Mouse (Mus musculus) neural tube, embryonic 14.5 days (tissue): Measurements from ENCODE around the gene Lrrtm4. TPM values are rescaled to one million over a fixed set of nuclear protein-coding genes. Genes with fewer than 3 reads are reported as not detected.

Experiments
- ATAC-seq: fragments of 200-750 bp; cut with Nextera tagmentation; 2 replicates; pipeline ENCODE4 v1.8.0; 2017; ENCODE audit warnings: low read depth, mild to moderate bottlenecking, moderate TSS enrichment, moderate library complexity
- H3K27ac ChIP-seq: fragments of 300-500 bp; sonication (generic); 2 replicates; pipeline ENCODE4 v1.5.1; 2014; ENCODE audit warnings: low read depth, mild to moderate bottlenecking, control low read depth, low read length, moderate library complexity, mixed read lengths
- H3K27me3 ChIP-seq: fragments of 300-500 bp; sonication (generic); 2 replicates; pipeline ENCODE4 v1.6.1; 2014; ENCODE audit warnings: low read length; ENCODE audit not compliant: control insufficient read depth, insufficient read depth
- H3K36me3 ChIP-seq: fragments of 300-500 bp; sonication (generic); 2 replicates; pipeline ENCODE4 v1.6.1; 2014; ENCODE audit warnings: low read length, mixed read lengths; ENCODE audit not compliant: control insufficient read depth, insufficient read depth
- H3K4me1 ChIP-seq: fragments of 300-500 bp; sonication (generic); 2 replicates; pipeline ENCODE4 v1.6.1; 2014; ENCODE audit warnings: low read length; ENCODE audit not compliant: control insufficient read depth, insufficient read depth
- H3K4me2 ChIP-seq: fragments of 300-500 bp; sonication (generic); 2 replicates; pipeline ENCODE4 v1.6.1; 2014; ENCODE audit warnings: mild to moderate bottlenecking, low read depth, low read length, control low read depth
- H3K4me3 ChIP-seq: fragments of 300-500 bp; sonication (generic); 2 replicates; pipeline ENCODE4 v1.5.1; 2014; ENCODE audit warnings: low read depth, low read length, control low read depth, mixed read lengths
- H3K9ac ChIP-seq: fragments of 300-500 bp; sonication (generic); replicated peaks from 2 replicates; pipeline ENCODE4 v1.6.1; 2014; ENCODE audit warnings: low read depth, mild to moderate bottlenecking, control low read depth, low read length, mixed read lengths
- H3K9me3 ChIP-seq: fragments of 300-500 bp; sonication (generic); 2 replicates; pipeline ENCODE4 v1.6.1; 2016; ENCODE audit warnings: low read length; ENCODE audit not compliant: control insufficient read depth
- WGBS: fragments of 180-500 bp; shearing (Covaris S2); extraction: QIAGEN DNeasy Blood & Tissue Kit; methylation state at CpG from one replicate; pipeline ENCODE4 v1.1.7; 2014; 5-methylcytosine and 5-hydroxymethylcytosine counted together
- polyA plus RNA-seq: library from polyadenylated mRNA; unstranded; fragments of >200 nt; fragmentation: Nextera tagmentation; extraction: Ambion mirVana; gene quantifications from 2 replicates; pipeline ENCODE4 v1.2.1, GENCODE M21; 2014

Lrrtm4 gene
- polyA plus RNA-seq, 1 experiment from 2014 or later, result 24.3 TPM

- Histone ChIP-seq H3K27me3 (no peaks in the 10 kb centered on the region), H3K4me3 (no peak overlapping the region), H3K27ac (no peak overlapping the region), H3K4me1 (no peaks in the 10 kb centered on the region), H3K9me3 (no peaks in the 10 kb centered on the region), H3K4me2 (no peak overlapping the region), H3K9ac (no peak overlapping the region), H3K36me3 (no peaks in the 10 kb centered on the region)
- no peak for ATAC-seq
- WGBS, result 82% methylated on average over 4 of the region's 4 CpGs
Measured at GRCm38 (mm10) chr6:80263972-80264371, 245.3 kb downstream of the Lrrtm4 start.

GRCm38 (mm10) chr6:80264584-80264983, 245.9 kb downstream of the Lrrtm4 start:
- no peak overlapping the region for H3K4me3 ChIP-seq
- ATAC-seq, result no peak
- no peak overlapping the region for H3K9ac ChIP-seq
- no peaks in the 10 kb centered on the region for H3K36me3 ChIP-seq
- H3K9me3 ChIP-seq, result no peaks in the 10 kb centered on the region
- no peak overlapping the region for H3K27ac ChIP-seq
- no peaks in the 10 kb centered on the region for H3K4me1 ChIP-seq
- H3K27me3 ChIP-seq, result no peaks in the 10 kb centered on the region
- no peak overlapping the region for H3K4me2 ChIP-seq

- no peaks in the 10 kb centered on the region for H3K4me1 ChIP-seq
- H3K4me2 ChIP-seq, result no peak overlapping the region
- H3K4me3 ChIP-seq, result no peak overlapping the region
- H3K27me3 ChIP-seq, result no peaks in the 10 kb centered on the region
- H3K9ac ChIP-seq, result no peak overlapping the region
- no peaks in the 10 kb centered on the region for H3K36me3 ChIP-seq
- WGBS, result 82% methylated on average over 3 of the region's 3 CpGs
- H3K27ac ChIP-seq, result no peak overlapping the region
- ATAC-seq, result no peak
- H3K9me3 ChIP-seq, result no peaks in the 10 kb centered on the region
Measured at GRCm38 (mm10) chr6:80265746-80266145, 247.1 kb downstream of the Lrrtm4 start.

- no peaks in the 10 kb centered on the region for H3K4me1 ChIP-seq
- no peak overlapping the region for H3K4me2 ChIP-seq
- WGBS, result 98% methylated on average over 1 of the region's 1 CpGs
- H3K36me3 ChIP-seq, result no peaks in the 10 kb centered on the region
- no peaks in the 10 kb centered on the region for H3K27me3 ChIP-seq
- H3K4me3 ChIP-seq, result no peak overlapping the region
- H3K9ac ChIP-seq, result no peak overlapping the region
- no peak overlapping the region for H3K27ac ChIP-seq
- H3K9me3 ChIP-seq, result no peaks in the 10 kb centered on the region
- no peak for ATAC-seq
Measured at GRCm38 (mm10) chr6:80286968-80287367, 268.3 kb downstream of the Lrrtm4 start.

DNA sequence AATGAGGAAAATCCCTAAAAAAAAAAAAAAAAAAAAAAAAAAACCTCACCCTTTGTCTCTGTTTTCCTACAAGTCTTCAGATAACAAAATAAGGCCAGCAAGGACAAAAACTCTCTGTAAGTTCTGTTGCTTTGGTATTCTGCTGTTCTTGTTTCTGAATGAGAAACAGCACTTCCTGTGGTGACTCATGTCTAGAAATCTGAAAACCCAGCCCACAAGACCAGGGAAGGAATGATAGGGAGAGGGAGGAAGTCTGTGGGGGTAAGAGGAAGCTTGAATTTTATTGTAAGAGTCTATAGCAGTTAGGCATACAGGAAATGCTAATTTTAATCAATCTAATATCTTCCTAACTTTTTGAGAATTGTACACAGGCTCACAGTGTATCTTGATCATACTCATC, 283.2 kb downstream of the Lrrtm4 start:
- Histone ChIP-seq H3K27ac (no peak overlapping the region), H3K4me1 (no peaks in the 10 kb centered on the region)
- no peak for ATAC-seq

GRCm38 (mm10) chr6:80303568-80303967, 284.9 kb downstream of the Lrrtm4 start:
- no peak overlapping the region for H3K27ac ChIP-seq
- WGBS, result 97% methylated on average over 1 of the region's 1 CpGs
- no peaks in the 10 kb centered on the region for H3K4me1 ChIP-seq
- no peaks in the 10 kb centered on the region for H3K9me3 ChIP-seq
- no peak overlapping the region for H3K4me2 ChIP-seq
- no peaks in the 10 kb centered on the region for H3K36me3 ChIP-seq
- no peak overlapping the region for H3K9ac ChIP-seq
- no peak overlapping the region for H3K4me3 ChIP-seq
- ATAC-seq, result no peak
- no peaks in the 10 kb centered on the region for H3K27me3 ChIP-seq

More for the DNA sequence above, 283.2 kb downstream of the Lrrtm4 start:
- no peak overlapping the region for H3K4me3 ChIP-seq
- no peaks in the 10 kb centered on the region for H3K9me3 ChIP-seq
- H3K4me2 ChIP-seq, result no peak overlapping the region
- no peaks in the 10 kb centered on the region for H3K27me3 ChIP-seq
- H3K9ac ChIP-seq, result no peak overlapping the region
- no peaks in the 10 kb centered on the region for H3K36me3 ChIP-seq

DNA sequence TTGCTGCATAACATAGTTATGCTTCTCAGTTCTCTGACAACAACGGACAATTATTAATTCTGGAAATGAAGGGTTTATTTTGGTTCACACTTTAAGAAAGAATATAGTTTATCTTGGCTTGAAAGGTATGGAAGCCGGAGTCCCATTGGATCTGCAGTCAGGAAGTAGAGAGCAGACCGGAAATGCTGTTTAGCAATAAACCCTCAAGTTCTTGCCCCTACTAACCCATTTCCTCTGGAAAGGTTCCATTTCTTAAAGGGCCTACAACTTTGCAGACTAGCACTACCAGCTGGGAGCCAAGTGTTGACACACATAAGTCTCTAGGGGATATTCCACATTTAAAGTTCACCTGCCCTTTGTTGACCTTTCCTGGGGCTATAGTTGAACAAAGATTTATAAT, 309.7 kb downstream of the Lrrtm4 start:
- WGBS, result 85% methylated on average over 3 of the region's 3 CpGs
- ATAC-seq, result no peak
- Histone ChIP-seq H3K27ac (no peak overlapping the region), H3K4me3 (no peak overlapping the region), H3K4me1 (no peaks in the 10 kb centered on the region), H3K4me2 (no peak overlapping the region), H3K27me3 (no peaks in the 10 kb centered on the region), H3K36me3 (no peaks in the 10 kb centered on the region), H3K9me3 (no peaks in the 10 kb centered on the region), H3K9ac (no peak overlapping the region)

- Histone ChIP-seq H3K4me2 (no peak overlapping the region), H3K4me1 (no peaks in the 10 kb centered on the region), H3K9ac (no peak overlapping the region), H3K9me3 (no peaks in the 10 kb centered on the region), H3K4me3 (no peak overlapping the region), H3K27ac (no peak overlapping the region), H3K36me3 (no peaks in the 10 kb centered on the region), H3K27me3 (no peaks in the 10 kb centered on the region)
- no peak for ATAC-seq
- WGBS, result 82% methylated on average over 3 of the region's 3 CpGs
Measured at GRCm38 (mm10) chr6:80331751-80332150, 313.1 kb downstream of the Lrrtm4 start.

GRCm38 (mm10) chr6:80352307-80352706, 333.6 kb downstream of the Lrrtm4 start:
- Histone ChIP-seq H3K27ac (no peak overlapping the region), H3K36me3 (no peaks in the 10 kb centered on the region), H3K4me3 (no peak overlapping the region), H3K9ac (no peak overlapping the region), H3K4me1 (no peaks in the 10 kb centered on the region), H3K27me3 (no peaks in the 10 kb centered on the region), H3K4me2 (no peak overlapping the region), H3K9me3 (no peaks in the 10 kb centered on the region)
- WGBS, result 71% methylated on average over 1 of the region's 1 CpGs
- no peak for ATAC-seq

DNA sequence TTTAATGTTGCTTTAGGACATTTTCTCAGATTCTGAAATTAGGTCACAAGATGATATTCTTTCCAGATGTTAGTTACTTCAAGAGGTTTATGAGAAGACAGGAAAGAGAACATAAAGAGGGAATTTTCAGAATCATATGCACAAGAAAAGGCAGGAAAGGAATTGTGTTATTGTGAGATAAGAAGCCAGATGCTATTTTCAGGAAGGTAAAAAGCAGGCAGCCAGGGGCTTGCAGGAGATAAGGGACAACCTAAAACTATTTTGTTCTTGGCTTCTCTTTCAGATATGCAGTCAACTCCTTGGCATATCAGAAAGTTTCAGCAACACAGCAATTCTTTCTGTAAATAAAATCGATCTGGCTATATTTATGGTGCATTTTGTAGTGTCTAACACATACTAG, 338.4 kb downstream of the Lrrtm4 start:
- Histone ChIP-seq H3K4me2 (no peak overlapping the region), H3K4me3 (no peak overlapping the region), H3K27ac (no peak overlapping the region), H3K9ac (no peak overlapping the region), H3K36me3 (no peaks in the 10 kb centered on the region), H3K9me3 (no peaks in the 10 kb centered on the region), H3K4me1 (no peaks in the 10 kb centered on the region), H3K27me3 (no peaks in the 10 kb centered on the region)
- ATAC-seq, result no peak
- 92% methylated on average over 1 of the region's 1 CpGs for WGBS
